Mouse (Mus musculus) bone marrow, adult 2 months (tissue): ENCODE measurements around the gene Zdhhc4. TPM values are rescaled to one million over a fixed set of nuclear protein-coding genes. Genes with fewer than 3 reads are reported as not detected.
A peak's percentile ranks its signal among the peaks of the same experiment; 100 is the strongest.

ENCODE experiments used
- H3K27ac ChIP-seq: fragments of 200-500 bp; 2 replicates; pipeline ENCODE4 v1.5.1; 2012; ENCODE audit warnings: low read depth, mild to moderate bottlenecking, control low read depth, inconsistent platforms, low read length; ENCODE audit not compliant: control insufficient read depth, poor library complexity, insufficient read depth
- H3K4me1 ChIP-seq: fragments of 200-500 bp; 2 replicates; pipeline ENCODE4 v1.6.1; 2011; ENCODE audit warnings: low read length; ENCODE audit not compliant: control insufficient read depth, insufficient read depth
- H3K4me3 ChIP-seq: fragments of 200-500 bp; replicated peaks from 2 replicates; pipeline ENCODE3; 2011; ENCODE audit warnings: mild to moderate bottlenecking, low read depth, low read length, control low read depth; ENCODE audit not compliant: control insufficient read depth
- CTCF ChIP-seq: fragments of 200-500 bp; IDR thresholded peaks from 2 replicates; pipeline ENCODE4 v1.5.1; 2011; ENCODE audit warnings: low read length, control low read depth; ENCODE audit not compliant: control insufficient read depth, insufficient read depth
- POLR2A ChIP-seq: fragments of 200-500 bp; IDR thresholded peaks from 2 replicates; pipeline ENCODE4 v1.6.1; 2011; ENCODE audit warnings: low read depth, mild to moderate bottlenecking, control low read depth, low read length, borderline replicate concordance; ENCODE audit not compliant: control insufficient read depth
- WGBS: fragments of 180-500 bp; shearing (Covaris S2); methylation state at CpG from one replicate; pipeline ENCODE4 v1.1.7; 2018; 5-methylcytosine and 5-hydroxymethylcytosine counted together
- polyA plus RNA-seq: library from polyadenylated mRNA; stranded (reverse); fragments of >200 nt; gene quantifications from 2 replicates; pipeline ENCODE4 v1.2.4, GENCODE M21; 2011; ENCODE audit warnings: low replicate concordance; ENCODE audit not compliant: missing spikeins, insufficient read depth, insufficient read length

The Zdhhc4 gene
- polyA plus RNA-seq, 1 experiment = 33.2 TPM

- H3K4me1 ChIP-seq = no peaks in the 10 kb centered on the region; the same call in 1 of the 2 replicates
- TF ChIP-seq POLR2A (no peak), CTCF (no peak)
- H3K4me3 ChIP-seq = no peak overlapping the region
- H3K27ac ChIP-seq = no peak overlapping the region
- WGBS = 73% methylated on average over 10 of the region's 10 CpGs
Measured at GRCm38 (mm10) chr5:143279247-143279646, 49.8 kb downstream of the Zdhhc4 start.

GRCm38 (mm10) chr5:143275761-143276160 lies 53.3 kb downstream of the Zdhhc4 start:
- 71% methylated on average over 5 of the region's 5 CpGs for WGBS
- no peaks in the 10 kb centered on the region; the same call in none of the 2 replicates for H3K4me1 ChIP-seq
- no peak overlapping the region for H3K4me3 ChIP-seq
- H3K27ac ChIP-seq = no peak overlapping the region
- TF ChIP-seq POLR2A (no peak), CTCF (no peak)

DNA sequence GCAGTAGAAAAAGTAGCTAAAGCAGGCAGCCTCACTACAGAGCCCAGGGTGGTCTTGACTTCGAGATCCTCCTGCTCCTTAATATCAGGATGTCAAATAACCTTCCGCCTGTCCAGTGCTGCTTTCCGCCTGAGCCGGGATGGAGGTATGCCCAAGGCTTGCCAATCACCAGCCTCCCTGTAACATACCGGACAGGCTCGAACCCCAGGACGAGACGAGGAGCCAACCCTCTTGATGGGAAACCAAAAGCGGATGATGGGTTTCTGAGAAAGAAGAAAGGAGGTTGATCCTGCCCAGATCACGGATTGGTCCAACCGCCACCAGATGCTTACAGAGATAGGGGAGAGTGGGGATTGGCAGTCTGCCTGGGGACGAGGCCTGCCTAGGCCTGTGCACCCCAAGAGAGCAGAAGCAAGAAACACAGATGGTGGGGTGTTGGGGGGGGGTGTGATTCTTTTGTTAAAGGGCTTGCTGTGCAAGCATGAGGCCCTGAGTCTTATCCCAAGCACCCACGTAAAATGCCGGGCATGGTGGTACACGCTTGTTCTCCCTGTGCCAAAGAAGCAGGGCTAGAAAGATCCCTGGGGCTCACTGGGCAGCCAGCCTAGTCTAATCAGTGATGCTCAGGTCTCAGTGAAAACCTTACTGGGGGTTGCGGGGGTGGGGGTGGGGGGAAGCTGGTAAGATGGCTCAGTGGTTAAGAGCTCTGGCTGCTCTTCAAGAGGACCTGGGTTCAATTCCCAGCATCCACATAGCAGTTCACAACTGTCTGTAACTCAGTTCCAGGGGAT lies 56.3 kb downstream of the Zdhhc4 start:
- no peak overlapping the region for H3K4me3 ChIP-seq
- no peak for TF ChIP-seq POLR2A
- TF ChIP-seq CTCF = no peak
- H3K4me1 ChIP-seq = peaks cover 1% of the 10 kb centered on the region
- 28% methylated on average over 16 of the region's 16 CpGs for WGBS
- peak overlapping the region; percentile 22 for H3K27ac ChIP-seq

DNA sequence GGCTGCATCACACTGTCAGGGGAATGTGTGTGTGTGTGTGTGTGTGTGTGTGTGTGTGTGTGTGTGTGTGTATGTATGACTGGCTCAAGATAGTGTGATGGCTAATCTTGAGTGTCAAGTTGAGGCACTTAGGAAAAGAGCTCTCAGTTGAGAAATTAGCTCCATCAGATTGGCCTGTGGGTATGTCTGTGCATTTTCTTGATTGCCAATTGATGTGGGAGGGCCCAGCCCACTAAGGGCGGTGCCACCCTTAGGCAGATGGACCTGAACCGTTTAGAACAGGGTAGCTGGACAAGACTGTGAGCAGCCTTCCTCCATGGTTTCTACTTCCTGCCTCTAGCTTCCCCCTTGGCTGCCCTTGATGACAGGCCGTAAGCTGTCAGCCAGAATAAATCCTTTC lies 56.9 kb downstream of the Zdhhc4 start:
- WGBS = 10% methylated on average over 3 of the region's 3 CpGs
- no peak for TF ChIP-seq POLR2A
- TF ChIP-seq CTCF = no peak
- H3K4me3 ChIP-seq = no peak overlapping the region
- peaks cover 1% of the 10 kb centered on the region for H3K4me1 ChIP-seq
- H3K27ac ChIP-seq = 0 out of 2 replicates have a peak overlapping the region, but pooled peaks have one; percentile 22

- no peak for TF ChIP-seq CTCF
- H3K27ac ChIP-seq = no peak overlapping the region
- H3K4me1 ChIP-seq = peaks cover 1% of the 10 kb centered on the region
- 76% methylated on average over 6 of the region's 6 CpGs for WGBS
- no peak overlapping the region for H3K4me3 ChIP-seq
Measured at GRCm38 (mm10) chr5:143271642-143272041, 57.4 kb downstream of the Zdhhc4 start.

DNA sequence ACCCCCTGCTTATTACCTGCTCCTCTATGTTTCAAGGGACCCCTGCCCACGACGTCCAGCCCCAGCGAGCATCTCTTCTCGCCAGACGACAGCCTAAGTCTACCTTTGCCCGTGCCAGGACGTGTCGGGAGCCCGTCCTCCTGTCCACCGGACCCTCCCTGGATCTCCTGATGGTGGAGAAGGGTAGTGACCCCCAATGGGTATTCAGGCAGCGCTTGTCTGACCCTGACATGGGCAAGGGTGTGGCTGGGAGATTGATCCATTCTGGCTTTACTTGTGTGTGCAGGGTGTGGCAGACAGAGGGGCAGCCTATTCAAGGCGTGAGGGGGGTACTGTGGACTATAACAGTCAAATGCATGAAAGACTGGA lies 58.9 kb downstream of the Zdhhc4 start:
- WGBS = 5% methylated on average over 12 of the region's 12 CpGs
- TF ChIP-seq CTCF (no peak), POLR2A (no peak)
- Histone ChIP-seq H3K27ac (no peak overlapping the region), H3K4me1 (peaks cover 1% of the 10 kb centered on the region), H3K4me3 (peak overlapping the region; percentile 61)

- 2% methylated on average over 76 of the region's 79 CpGs for WGBS
- TF ChIP-seq POLR2A (peak; percentile 51; the same call in 1 of the 2 replicates), CTCF (no peak)
- peak within 1 kb of the TSS; percentile 61 for H3K4me3 ChIP-seq
- peaks cover 1% of the 10 kb centered on the region for H3K4me1 ChIP-seq
- peak within 1 kb of the TSS; percentile 34; the same call in 1 of the 2 replicates for H3K27ac ChIP-seq
Measured at GRCm38 (mm10) chr5:143269363-143270150, 59.5 kb downstream of the Zdhhc4 start, which contains the start of gene Zfp316. TSS of gene Zfp316 (minus strand) at chr5:143270022.

DNA sequence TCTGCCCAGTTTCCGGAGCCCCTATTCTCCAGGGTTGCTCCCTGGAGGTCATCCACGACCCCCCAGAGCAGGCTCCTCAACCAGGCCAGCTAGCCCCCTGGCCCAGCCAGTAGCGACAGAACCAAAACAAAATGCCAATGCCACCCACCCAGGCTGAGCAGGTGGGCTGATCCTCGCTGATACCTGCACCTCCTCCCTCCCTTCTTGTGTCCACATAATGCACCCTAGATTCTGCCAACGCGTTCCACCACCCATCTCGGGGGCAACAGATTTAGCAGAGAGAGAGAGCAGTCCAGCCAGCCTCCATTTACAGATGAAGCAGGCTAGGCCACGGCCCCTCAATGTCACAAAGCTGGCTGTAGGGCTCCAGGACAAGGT lies 60.1 kb downstream of the Zdhhc4 start:
- Histone ChIP-seq H3K4me3 (peak overlapping the region; percentile 61), H3K4me1 (peaks cover 1% of the 10 kb centered on the region), H3K27ac (no peak overlapping the region)
- WGBS = 39% methylated on average over 8 of the region's 8 CpGs
- TF ChIP-seq POLR2A (no peak), CTCF (no peak)
